Mouse (Mus musculus) embryonic facial prominence, embryonic 13.5 days (tissue): ENCODE data around the gene Slc8a3. TPM values are rescaled to one million over a fixed set of nuclear protein-coding genes. Genes with fewer than 3 reads are reported as not detected.

Experiments used
- ATAC-seq: fragments of 200-750 bp; cut with Nextera tagmentation; 2 replicates; pipeline ENCODE4 v1.8.0; 2017; ENCODE audit warnings: low read depth; ENCODE audit not compliant: insufficient number of reproducible peaks, insufficient read depth, low FRiP score, low TSS enrichment
- H3K27ac ChIP-seq: fragments of 300-500 bp; sonication (generic); 2 replicates; pipeline ENCODE4 v1.5.1; 2015; ENCODE audit warnings: moderate library complexity, mild to moderate bottlenecking, inconsistent platforms
- H3K27me3 ChIP-seq: fragments of 300-500 bp; sonication (generic); 2 replicates; pipeline ENCODE4 v1.6.1; 2015; ENCODE audit warnings: mild to moderate bottlenecking, inconsistent platforms
- H3K36me3 ChIP-seq: fragments of 300-500 bp; sonication (generic); 2 replicates; pipeline ENCODE4 v1.6.1; 2015; ENCODE audit warnings: mild to moderate bottlenecking, inconsistent platforms
- H3K4me1 ChIP-seq: fragments of 300-500 bp; sonication (generic); 2 replicates; pipeline ENCODE4 v1.6.1; 2015; ENCODE audit warnings: inconsistent platforms
- H3K4me2 ChIP-seq: fragments of 300-500 bp; sonication (generic); 2 replicates; pipeline ENCODE4 v1.6.1; 2015; ENCODE audit warnings: moderate library complexity, mild to moderate bottlenecking, inconsistent platforms
- H3K4me3 ChIP-seq: fragments of 300-500 bp; sonication (generic); 2 replicates; pipeline ENCODE4 v1.5.1; 2015; ENCODE audit warnings: mild to moderate bottlenecking, inconsistent platforms
- H3K9ac ChIP-seq: fragments of 300-500 bp; sonication (generic); 2 replicates; pipeline ENCODE4 v1.6.1; 2015; ENCODE audit warnings: mild to moderate bottlenecking, inconsistent platforms
- H3K9me3 ChIP-seq: fragments of 300-500 bp; sonication (generic); 2 replicates; pipeline ENCODE4 v1.6.1; 2016; ENCODE audit warnings: inconsistent platforms
- WGBS: fragments of 180-500 bp; shearing (Covaris S2); methylation state at CpG from one replicate; pipeline ENCODE4 v1.1.7; 2015; ENCODE audit warnings: mixed read lengths; 5-methylcytosine and 5-hydroxymethylcytosine counted together
- polyA plus RNA-seq: library from polyadenylated mRNA; unstranded; fragments of >200 nt; fragmentation: Nextera tagmentation; extraction: Ambion mirVana; gene quantifications from 2 replicates; pipeline ENCODE4 v1.2.1, GENCODE M21; 2015

The Slc8a3 gene
- polyA plus RNA-seq, 1 experiment from 2014 or later: 5.6 TPM

- Histone ChIP-seq H3K9ac (no peak overlapping the region), H3K4me1 (no peaks in the 10 kb centered on the region), H3K27ac (no peak overlapping the region), H3K9me3 (no peaks in the 10 kb centered on the region), H3K4me3 (no peak overlapping the region), H3K27me3 (no peaks in the 10 kb centered on the region), H3K36me3 (no peaks in the 10 kb centered on the region), H3K4me2 (no peak overlapping the region)
- no peak for ATAC-seq
- WGBS: 37% methylated on average over 5 of the region's 5 CpGs
These were observed 38.4 kb downstream of the Slc8a3 start for GRCm38 (mm10) chr12:81294613-81295012.

- Histone ChIP-seq H3K4me1 (no peaks in the 10 kb centered on the region), H3K36me3 (no peaks in the 10 kb centered on the region), H3K27me3 (no peaks in the 10 kb centered on the region), H3K4me3 (no peak overlapping the region), H3K9ac (no peak overlapping the region), H3K27ac (no peak overlapping the region), H3K9me3 (no peaks in the 10 kb centered on the region), H3K4me2 (no peak overlapping the region)
- WGBS: 72% methylated on average over 2 of the region's 2 CpGs
- no peak for ATAC-seq
These were observed 54.9 kb downstream of the Slc8a3 start for GRCm38 (mm10) chr12:81278031-81278430.

- 59% methylated on average over 4 of the region's 4 CpGs for WGBS
- Histone ChIP-seq H3K36me3 (no peaks in the 10 kb centered on the region), H3K27ac (no peak overlapping the region), H3K9me3 (no peaks in the 10 kb centered on the region), H3K9ac (no peak overlapping the region), H3K4me3 (no peak overlapping the region), H3K4me1 (no peaks in the 10 kb centered on the region), H3K4me2 (no peak overlapping the region), H3K27me3 (no peaks in the 10 kb centered on the region)
- no peak for ATAC-seq
These were observed 58.4 kb downstream of the Slc8a3 start for GRCm38 (mm10) chr12:81274616-81275015.

- no peak overlapping the region for H3K9ac ChIP-seq
- 44% methylated on average over 3 of the region's 3 CpGs for WGBS
- ATAC-seq: no peak
- H3K27me3 ChIP-seq: no peaks in the 10 kb centered on the region
- no peak overlapping the region for H3K4me3 ChIP-seq
- H3K9me3 ChIP-seq: no peaks in the 10 kb centered on the region
- H3K4me2 ChIP-seq: no peak overlapping the region
- H3K36me3 ChIP-seq: no peaks in the 10 kb centered on the region
- H3K4me1 ChIP-seq: no peaks in the 10 kb centered on the region
- H3K27ac ChIP-seq: no peak overlapping the region
These were observed 59.6 kb downstream of the Slc8a3 start for GRCm38 (mm10) chr12:81273333-81273732.

GRCm38 (mm10) chr12:81269246-81269645 lies 63.7 kb downstream of the Slc8a3 start:
- Histone ChIP-seq H3K4me2 (no peak overlapping the region), H3K9me3 (no peaks in the 10 kb centered on the region), H3K9ac (no peak overlapping the region), H3K27ac (no peak overlapping the region), H3K36me3 (no peaks in the 10 kb centered on the region), H3K4me3 (no peak overlapping the region), H3K27me3 (no peaks in the 10 kb centered on the region), H3K4me1 (no peaks in the 10 kb centered on the region)
- 80% methylated on average over 5 of the region's 5 CpGs for WGBS
- no peak for ATAC-seq

GRCm38 (mm10) chr12:81262821-81263220 lies 70.2 kb downstream of the Slc8a3 start:
- ATAC-seq: no peak
- no peaks in the 10 kb centered on the region for H3K36me3 ChIP-seq
- H3K4me2 ChIP-seq: no peak overlapping the region
- no peak overlapping the region for H3K4me3 ChIP-seq
- H3K9ac ChIP-seq: no peak overlapping the region
- H3K27me3 ChIP-seq: no peaks in the 10 kb centered on the region
- no peak overlapping the region for H3K27ac ChIP-seq
- H3K4me1 ChIP-seq: no peaks in the 10 kb centered on the region
- WGBS: 84% methylated on average over 6 of the region's 6 CpGs
- H3K9me3 ChIP-seq: no peaks in the 10 kb centered on the region

GRCm38 (mm10) chr12:81258215-81258614 lies 74.8 kb downstream of the Slc8a3 start:
- H3K36me3 ChIP-seq: no peaks in the 10 kb centered on the region
- H3K4me2 ChIP-seq: no peak overlapping the region
- 85% methylated on average over 3 of the region's 3 CpGs for WGBS
- no peak overlapping the region for H3K9ac ChIP-seq
- no peaks in the 10 kb centered on the region for H3K27me3 ChIP-seq
- H3K9me3 ChIP-seq: no peaks in the 10 kb centered on the region
- no peak overlapping the region for H3K4me3 ChIP-seq
- no peak overlapping the region for H3K27ac ChIP-seq
- no peaks in the 10 kb centered on the region for H3K4me1 ChIP-seq
- ATAC-seq: no peak

GRCm38 (mm10) chr12:81245411-81245810 lies 87.6 kb downstream of the Slc8a3 start:
- Histone ChIP-seq H3K4me3 (no peak overlapping the region), H3K27ac (no peak overlapping the region), H3K27me3 (no peaks in the 10 kb centered on the region), H3K9me3 (no peaks in the 10 kb centered on the region), H3K9ac (no peak overlapping the region), H3K4me2 (no peak overlapping the region), H3K4me1 (no peaks in the 10 kb centered on the region), H3K36me3 (no peaks in the 10 kb centered on the region)
- WGBS: 61% methylated on average over 6 of the region's 6 CpGs
- no peak for ATAC-seq

GRCm38 (mm10) chr12:81244954-81245353 lies 88.0 kb downstream of the Slc8a3 start:
- Histone ChIP-seq H3K9ac (no peak overlapping the region), H3K4me1 (no peaks in the 10 kb centered on the region), H3K4me2 (no peak overlapping the region), H3K27ac (no peak overlapping the region), H3K27me3 (no peaks in the 10 kb centered on the region), H3K4me3 (no peak overlapping the region), H3K36me3 (no peaks in the 10 kb centered on the region), H3K9me3 (no peaks in the 10 kb centered on the region)
- ATAC-seq: no peak
- whole genome bisulfite sequencing: 86% methylated on average over 7 of the region's 7 CpGs

- Histone ChIP-seq H3K4me1 (no peaks in the 10 kb centered on the region), H3K9me3 (no peaks in the 10 kb centered on the region), H3K27me3 (no peaks in the 10 kb centered on the region), H3K9ac (no peak overlapping the region), H3K36me3 (no peaks in the 10 kb centered on the region), H3K4me3 (no peak overlapping the region), H3K27ac (no peak overlapping the region), H3K4me2 (no peak overlapping the region)
- WGBS: 60% methylated on average over 1 of the region's 1 CpGs
- ATAC-seq: no peak
These were observed 88.5 kb downstream of the Slc8a3 start for GRCm38 (mm10) chr12:81244492-81244891.

GRCm38 (mm10) chr12:81241676-81242075 lies 91.3 kb downstream of the Slc8a3 start:
- H3K4me1 ChIP-seq: no peaks in the 10 kb centered on the region
- WGBS: 83% methylated on average over 2 of the region's 2 CpGs
- no peaks in the 10 kb centered on the region for H3K9me3 ChIP-seq
- H3K4me2 ChIP-seq: no peak overlapping the region
- H3K27ac ChIP-seq: no peak overlapping the region
- ATAC-seq: no peak
- no peaks in the 10 kb centered on the region for H3K36me3 ChIP-seq
- no peak overlapping the region for H3K4me3 ChIP-seq
- H3K9ac ChIP-seq: no peak overlapping the region
- no peaks in the 10 kb centered on the region for H3K27me3 ChIP-seq

GRCm38 (mm10) chr12:81241096-81241495 lies 91.9 kb downstream of the Slc8a3 start:
- WGBS: 81% methylated on average over 4 of the region's 4 CpGs
- ATAC-seq: no peak
- H3K4me3 ChIP-seq: no peak overlapping the region
- no peaks in the 10 kb centered on the region for H3K4me1 ChIP-seq
- H3K9me3 ChIP-seq: no peaks in the 10 kb centered on the region
- no peaks in the 10 kb centered on the region for H3K36me3 ChIP-seq
- H3K27ac ChIP-seq: no peak overlapping the region
- no peak overlapping the region for H3K9ac ChIP-seq
- H3K27me3 ChIP-seq: no peaks in the 10 kb centered on the region
- H3K4me2 ChIP-seq: no peak overlapping the region

- no peaks in the 10 kb centered on the region for H3K36me3 ChIP-seq
- no peaks in the 10 kb centered on the region for H3K9me3 ChIP-seq
- H3K9ac ChIP-seq: no peak overlapping the region
- 89% methylated on average over 1 of the region's 1 CpGs for WGBS
- no peak overlapping the region for H3K4me2 ChIP-seq
- no peak overlapping the region for H3K27ac ChIP-seq
- ATAC-seq: no peak
- no peaks in the 10 kb centered on the region for H3K27me3 ChIP-seq
- H3K4me1 ChIP-seq: no peaks in the 10 kb centered on the region
- no peak overlapping the region for H3K4me3 ChIP-seq
These were observed 95.8 kb downstream of the Slc8a3 start for GRCm38 (mm10) chr12:81237158-81237557.
